Mouse (Mus musculus) gastrocnemius, postnatal 14 days (tissue): Measurements from ENCODE around the gene Siah1a. TPM values are rescaled to one million over a fixed set of nuclear protein-coding genes. Genes with fewer than 3 reads are reported as not detected.

Experiments
- DNase-seq: peaks from one replicate; pipeline ENCODE4 v3.0.0; 2021; ENCODE audit warnings: mixed read lengths
- intact Hi-C: fragments of 180-260 bp; cut with DNase I; formaldehyde crosslinking; loops from one replicate; pipeline ENCODE4 v1.15.1; 2025; ENCODE audit warnings: low total_unique reads
- total RNA-seq, 2 experiments: library from RNA; stranded (reverse); gene quantifications; 2 replicates each; pipeline ENCODE4 v1.2.3; 2021

Siah1a gene
- total RNA-seq, 2 experiments from 2014 or later, result 10.5 to 12.6 TPM

GRCm38 (mm10) chr8:86713407-86714188 is 32.1 kb downstream of the Siah1a start:
- DNase-seq, result no peak
- intact Hi-C loops, result no loop called here

- intact Hi-C loops, result no loop called here
- DNase-seq, result no peak
Measured at GRCm38 (mm10) chr8:86712594-86712993, 33.1 kb downstream of the Siah1a start.

GRCm38 (mm10) chr8:86707873-86708272 is 37.9 kb downstream of the Siah1a start:
- intact Hi-C loops, result no loop called here
- no peak for DNase-seq

GRCm38 (mm10) chr8:86706756-86707155 is 39.0 kb downstream of the Siah1a start:
- intact Hi-C loops, result no loop called here
- DNase-seq, result no peak

- intact Hi-C loops, result no loop called here
Measured at GRCm38 (mm10) chr8:86705317-86705716, 40.4 kb downstream of the Siah1a start.

GRCm38 (mm10) chr8:86702453-86702852 is 43.3 kb downstream of the Siah1a start:
- intact Hi-C loops, result no loop called here
- no peak for DNase-seq

More at GRCm38 (mm10) chr8:86705317-86705716, 40.4 kb downstream of the Siah1a start:
- no peak for DNase-seq

- intact Hi-C loops, result no loop called here
- DNase-seq, result no peak
Measured at GRCm38 (mm10) chr8:86699471-86699870, 46.3 kb downstream of the Siah1a start.

GRCm38 (mm10) chr8:86698811-86699421 is 46.8 kb downstream of the Siah1a start:
- DNase-seq, result no peak
- intact Hi-C loops, result no loop called here

GRCm38 (mm10) chr8:86695703-86696102 is 50.0 kb downstream of the Siah1a start:
- intact Hi-C loops, result no loop called here
- no peak for DNase-seq

GRCm38 (mm10) chr8:86694011-86694410 is 51.7 kb downstream of the Siah1a start:
- intact Hi-C loops, result no loop called here
- DNase-seq, result no peak

- DNase-seq, result no peak
- intact Hi-C loops, result no loop called here
Measured at GRCm38 (mm10) chr8:86692107-86692506, 53.6 kb downstream of the Siah1a start.

- DNase-seq, result no peak
- intact Hi-C loops, result no loop called here
Measured at GRCm38 (mm10) chr8:86686629-86687028, 59.1 kb downstream of the Siah1a start.

Other genes starting within 250 kb of the Siah1a start
- gene Abcc12, start 165.2 kb downstream of the Siah1a start, total RNA-seq, result under 1 TPM; 0.11 to 0.14 TPM
- gene Lonp2, start 121.9 kb downstream of the Siah1a start, total RNA-seq, result 10 to 100 TPM; 40.6 to 42.0 TPM
- 1 to 10 TPM; 3.3 to 6.4 TPM for gene Gm10638, start 235 bp downstream of the Siah1a start, total RNA-seq
- gene N4bp1, start 139.3 kb upstream of the Siah1a start, total RNA-seq, result 10 to 100 TPM; 13.0 to 14.6 TPM